14 mouse cellular contexts compared by ENCODE assay signal in the genomic region with DNA sequence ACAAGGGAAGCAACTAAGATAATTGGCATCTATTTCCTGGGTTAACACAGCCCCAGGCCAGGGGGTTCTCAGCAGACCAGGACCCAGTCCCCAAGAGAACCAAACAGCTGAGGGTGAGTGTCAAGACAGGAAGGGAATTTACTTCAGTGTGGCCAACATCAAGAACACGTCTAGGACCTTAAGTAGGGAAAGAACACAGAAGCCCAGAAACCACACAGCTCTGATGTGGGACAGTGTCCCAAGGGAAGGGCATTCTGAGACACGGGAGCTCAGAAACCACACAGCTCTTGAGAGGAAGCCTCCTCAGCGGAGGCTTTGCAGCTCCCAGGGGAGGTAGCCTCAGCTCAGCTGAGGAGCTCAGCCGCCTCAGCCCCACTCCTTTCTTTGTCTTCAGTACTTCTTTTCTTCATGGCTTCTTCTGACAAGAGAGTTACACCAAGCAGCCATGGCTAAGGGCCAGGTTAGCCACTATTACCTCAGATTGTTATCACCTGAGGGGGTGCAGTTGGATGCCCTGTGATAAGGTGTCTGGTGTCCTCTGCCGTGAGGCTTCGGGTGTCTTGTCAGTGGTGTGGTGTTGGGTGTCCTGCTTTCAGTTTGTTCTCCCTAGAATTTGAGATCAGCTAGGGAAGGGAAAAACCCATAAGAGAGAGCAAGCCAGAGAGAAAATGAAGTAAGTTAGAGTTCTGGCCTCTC. TPM values are rescaled to one million over a fixed set of nuclear protein-coding genes. Genes with fewer than 3 reads are reported as not detected.
"Had no signal": no experiment of that assay in that cellular context is flagged by ENCODE, and none has a peak within 500 bp of the region (broad histone marks: within the 10 kb centered on the region; RNA-seq: fewer than 3 reads in every experiment).

No protein-coding gene starts in this region.

- H3K4me2 ChIP-seq: liver, embryonic 11.5 days; liver, embryonic 15.5 days; midbrain, embryonic 13.5 days had no signal

- ATAC-seq: lung, postnatal 0 days; midbrain, embryonic 13.5 days had no signal

- H3K9ac ChIP-seq: liver, embryonic 15.5 days; midbrain, embryonic 13.5 days had no signal

- H3K4me1 ChIP-seq: limb, embryonic 10.5 days; liver, embryonic 15.5 days; midbrain, embryonic 13.5 days had no signal

- H3K9me3 ChIP-seq: limb, embryonic 10.5 days; liver, embryonic 15.5 days; midbrain, embryonic 13.5 days had no signal

- H3K27ac ChIP-seq: left cerebral cortex, adult 2 months; limb, embryonic 10.5 days; liver, embryonic 15.5 days; midbrain, embryonic 13.5 days had no signal

- DNase-seq: kidney, postnatal 14 days; lung, adult 2 months; lung, postnatal 4 days; thymus, adult 18-20 months; thymus, postnatal 14 days had no signal

- H3K27me3 ChIP-seq: liver, embryonic 15.5 days; midbrain, embryonic 13.5 days had no signal

- H3K4me3 ChIP-seq: left cerebral cortex, adult 2 months; limb, embryonic 10.5 days; liver, embryonic 15.5 days; midbrain, embryonic 13.5 days had no signal

RNA-seq across cellular contexts. Expression of a gene that starts 8.8 kb away (rescaled TPM):
- total RNA-seq: layer of hippocampus, postnatal 25 days; left cerebral cortex, adult 2 months; left cerebral cortex, postnatal 14 days; midbrain, postnatal 0 days had no signal
- polyA plus RNA-seq: lung, adult 2 months had no signal
